Mouse (Mus musculus) frontal cortex, postnatal 36 days (tissue): ENCODE data around the gene Tshr.

Source experiments
- DNase-seq, 2 experiments: peaks; one replicate each; pipeline ENCODE4 v3.0.0; 2022; ENCODE audit warnings: low spot score in 2 of 2

Gene Tshr

DNA sequence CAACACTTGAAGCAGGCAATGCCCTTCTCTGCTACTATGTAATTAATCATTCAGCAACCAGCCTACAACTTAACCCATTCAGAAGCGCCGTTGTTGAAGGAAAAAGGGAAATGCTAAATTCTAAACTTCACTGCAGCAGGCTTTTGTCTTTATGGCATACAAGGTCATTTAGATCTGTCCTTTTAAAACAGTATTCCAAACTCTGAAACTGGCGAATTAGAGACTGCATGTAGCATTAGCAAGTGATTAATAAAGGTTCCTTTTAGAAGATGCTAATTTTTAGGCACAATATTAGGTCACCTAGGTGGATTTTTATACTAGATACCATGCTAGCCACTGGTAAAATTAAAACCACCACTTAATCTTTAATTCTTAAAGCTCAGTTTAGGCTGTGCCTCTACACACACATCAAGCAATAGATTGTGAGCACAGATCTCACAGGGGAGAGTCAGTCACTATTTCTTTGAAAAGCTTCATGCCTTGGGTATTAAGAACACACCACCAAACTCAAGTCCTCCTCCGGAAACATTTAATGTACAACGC, 203.2 kb downstream of the Tshr start:
- no peak for DNase-seq

DNA sequence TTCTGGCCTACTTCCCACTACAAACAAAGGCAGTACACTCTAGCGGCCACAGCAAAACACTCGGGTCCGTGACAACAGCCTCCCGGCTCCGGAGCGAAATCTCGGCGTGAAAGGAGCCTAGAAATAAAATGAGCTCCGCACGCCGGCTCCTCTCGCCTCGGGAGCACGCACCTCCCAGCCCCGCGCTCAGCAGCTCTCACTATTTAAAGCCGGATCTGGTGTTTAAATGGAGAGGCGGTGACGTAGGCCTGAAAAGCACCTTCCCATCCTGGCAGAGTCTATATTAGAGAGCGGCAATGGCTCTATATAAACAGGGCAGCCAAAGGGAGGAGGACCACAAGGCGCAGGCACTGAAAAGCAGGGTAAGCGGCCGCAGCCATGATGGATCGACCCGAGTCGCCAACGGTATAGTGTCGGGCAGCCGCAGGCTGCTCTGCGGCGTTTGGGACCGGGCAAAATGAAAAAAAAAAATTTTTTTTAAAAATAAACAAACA, 203.9 kb downstream of the Tshr start:
- peak; percentile 92 to 95 for DNase-seq

DNA sequence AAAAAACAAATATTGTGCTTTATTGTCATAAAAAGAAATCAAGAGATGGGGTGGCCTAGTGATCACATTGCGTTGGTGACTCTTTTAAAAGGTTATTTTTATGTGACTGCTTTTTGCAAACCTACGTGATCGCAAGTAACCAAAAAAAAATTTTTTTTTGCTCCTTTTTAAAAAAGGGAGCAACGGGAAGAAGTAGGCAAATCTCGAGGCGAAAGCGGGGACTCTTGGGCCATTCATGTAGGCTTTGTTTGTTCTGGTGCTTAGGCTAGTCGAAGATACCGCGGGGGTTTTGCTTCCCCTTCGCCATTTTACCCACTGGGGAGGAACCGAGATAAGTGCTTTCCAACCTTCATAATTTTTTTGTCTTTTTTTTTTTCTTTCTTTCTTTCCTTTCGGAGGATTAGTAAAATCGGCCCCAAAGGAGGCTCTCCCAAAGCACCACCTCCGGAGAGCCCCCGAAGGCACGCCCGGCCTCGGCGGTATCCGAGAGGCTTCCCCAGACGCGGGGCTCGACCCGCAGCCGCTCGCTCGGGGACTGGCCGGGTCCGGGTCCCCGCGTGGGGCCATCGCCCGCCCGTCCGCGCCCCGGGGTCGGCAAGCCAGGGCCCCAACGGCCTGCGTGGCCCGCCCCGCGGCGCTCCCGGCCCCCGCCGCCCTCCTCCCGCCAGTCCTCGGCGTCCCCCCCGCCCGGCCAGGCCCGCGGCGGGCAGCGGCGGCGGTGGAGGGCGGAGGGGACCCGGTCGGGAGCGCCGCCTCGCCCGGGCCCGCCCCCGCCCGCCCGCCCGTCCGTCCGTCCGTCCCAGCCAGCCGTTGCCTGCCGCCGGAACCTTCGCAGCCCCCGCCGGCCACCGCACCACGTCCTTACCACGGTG, 204.5 kb downstream of the Tshr start:
- DNase-seq = peak; percentile 36 to 42

- no peak for DNase-seq
Observed at GRCm38 (mm10) chr12:91589542-91589846, 205.1 kb downstream of the Tshr start.

DNA sequence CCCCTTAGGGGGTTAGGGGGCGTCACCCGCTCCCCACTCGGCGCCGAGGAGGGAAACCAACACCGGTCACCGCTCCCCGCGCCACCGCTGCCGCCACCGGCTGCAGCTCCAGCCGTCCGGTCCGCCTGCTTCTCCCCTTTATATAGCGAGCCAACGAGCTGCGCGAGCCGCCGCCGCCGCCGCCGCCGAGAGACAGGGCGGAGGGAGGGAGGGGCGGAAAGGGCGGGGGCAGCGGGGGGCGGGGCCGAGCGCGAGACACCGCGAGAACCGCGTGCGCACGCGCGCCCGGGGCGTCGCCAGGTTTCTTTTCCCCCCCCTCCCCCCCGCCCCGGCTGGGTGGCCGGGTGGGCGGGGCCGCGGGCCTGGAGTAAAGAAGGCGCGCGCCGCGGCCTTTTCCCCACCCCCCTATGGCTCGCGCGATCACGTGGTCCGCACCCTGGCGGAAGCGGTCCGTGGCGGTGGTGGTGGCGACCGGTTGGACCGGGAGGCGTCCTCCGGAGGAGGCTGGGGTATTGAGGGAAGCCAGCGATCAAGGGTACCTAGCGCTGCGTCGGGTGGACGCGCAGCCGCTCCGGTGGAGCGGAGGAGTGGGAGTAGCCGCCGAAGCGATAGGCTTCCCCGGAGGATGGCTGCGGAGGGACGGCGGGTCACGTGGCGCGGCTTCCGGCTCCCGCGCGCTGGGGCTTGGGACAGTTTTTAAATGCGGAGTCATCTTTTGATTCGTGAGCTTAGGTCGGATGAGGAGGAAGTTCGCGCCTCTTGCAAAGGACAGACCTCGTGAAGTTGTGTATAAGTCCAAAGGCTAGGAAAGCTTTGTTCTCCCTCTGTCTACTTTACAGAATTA, 205.7 kb downstream of the Tshr start, which contains the start of gene Gtf2a1:
Gene Gtf2a1 (minus strand): TSS at position 641 of the 844 bp plus-strand sequence.
- DNase-seq = peak; percentile 90 to 92

- DNase-seq = no peak
Observed at GRCm38 (mm10) chr12:91590716-91591115, 206.4 kb downstream of the Tshr start.

- DNase-seq = no peak
Observed at GRCm38 (mm10) chr12:91591191-91591590, 206.8 kb downstream of the Tshr start.

DNA sequence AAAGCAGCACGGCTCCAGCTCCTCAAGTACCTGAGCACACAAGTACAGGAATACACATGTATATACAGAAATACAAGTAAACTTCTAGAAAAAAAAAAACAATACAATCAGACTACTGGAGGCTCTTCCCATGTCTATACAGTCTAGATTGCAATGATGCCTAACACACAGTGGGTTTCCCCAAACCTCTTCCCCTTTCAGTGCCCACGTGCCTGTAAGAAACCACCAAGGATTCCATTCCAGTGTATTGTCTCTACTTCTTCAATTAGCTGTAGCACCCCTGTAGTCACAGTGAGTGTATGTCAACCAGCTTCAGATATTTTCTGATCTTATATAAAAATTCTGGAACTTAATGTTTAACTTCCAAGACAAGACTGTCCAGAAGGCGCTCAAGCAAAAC, 207.8 kb downstream of the Tshr start:
- no peak for DNase-seq
